Mouse (Mus musculus): ENCODE measurements around the gene Ddx3x. TPM values are rescaled to one million over a fixed set of nuclear protein-coding genes. Genes with fewer than 3 reads are reported as not detected.

Gene Ddx3x
- polyA plus RNA-seq, 1 experiment = 126 TPM

DNA sequence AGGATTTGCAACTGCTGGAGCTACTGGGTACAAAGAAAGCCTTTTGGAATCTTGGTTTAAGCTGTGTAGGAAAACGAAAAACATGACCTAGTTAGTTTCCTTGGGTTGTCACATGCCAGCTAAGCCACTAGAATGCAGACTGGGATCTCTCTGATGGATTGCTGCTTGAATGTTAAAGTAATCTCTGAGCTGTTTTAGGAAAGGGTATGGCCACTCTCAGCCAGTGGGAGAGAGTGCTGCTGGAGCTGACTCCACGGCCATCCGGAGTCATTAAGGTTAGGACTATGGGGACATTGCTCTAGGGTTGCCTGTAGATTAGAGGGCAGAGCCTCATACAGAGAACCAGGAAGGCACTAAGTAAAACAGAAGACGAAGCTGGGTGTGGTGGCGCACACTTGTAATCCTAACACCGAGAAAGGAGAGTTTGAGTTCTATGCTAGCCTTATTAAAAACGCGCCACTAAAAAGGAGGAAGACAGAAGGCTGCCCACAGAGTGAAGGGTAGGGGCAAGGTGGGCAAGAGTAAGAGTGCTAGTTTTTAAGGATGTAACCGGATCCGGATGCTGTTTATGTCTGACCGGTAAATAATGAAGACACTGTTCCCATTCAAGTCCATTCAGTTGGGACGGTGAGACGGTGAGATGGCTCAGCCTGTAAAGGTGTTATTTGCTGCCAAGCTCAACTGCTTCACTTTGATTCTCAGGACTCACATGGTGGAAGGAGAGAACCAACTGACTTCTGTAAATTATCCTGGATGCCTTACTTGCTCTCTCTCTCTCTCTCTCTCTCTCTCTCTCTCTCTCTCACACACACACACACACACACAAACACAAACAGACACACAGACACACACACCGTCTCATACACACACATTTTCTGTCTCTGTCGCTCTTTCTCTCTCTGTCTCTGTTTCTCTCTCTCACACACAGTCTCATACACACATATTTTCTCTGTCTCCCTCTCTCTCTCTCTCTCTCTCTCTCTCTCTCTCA, 37.3 kb upstream of the Ddx3x start:
- DNase-seq (ENCODE audit: low read depth) = peak; percentile 48
- TF ChIP-seq CTCF (IDR thresholded peaks at IDR 0.05; ENCODE audit: borderline replicate concordance, extremely low read depth, insufficient read depth, insufficient read length) (no peak), POLR2A (IDR thresholded peaks at IDR 0.05; ENCODE audit: borderline replicate concordance, extremely low read depth, insufficient read depth, insufficient read length, poor library complexity, severe bottlenecking) (no peak)

DNA sequence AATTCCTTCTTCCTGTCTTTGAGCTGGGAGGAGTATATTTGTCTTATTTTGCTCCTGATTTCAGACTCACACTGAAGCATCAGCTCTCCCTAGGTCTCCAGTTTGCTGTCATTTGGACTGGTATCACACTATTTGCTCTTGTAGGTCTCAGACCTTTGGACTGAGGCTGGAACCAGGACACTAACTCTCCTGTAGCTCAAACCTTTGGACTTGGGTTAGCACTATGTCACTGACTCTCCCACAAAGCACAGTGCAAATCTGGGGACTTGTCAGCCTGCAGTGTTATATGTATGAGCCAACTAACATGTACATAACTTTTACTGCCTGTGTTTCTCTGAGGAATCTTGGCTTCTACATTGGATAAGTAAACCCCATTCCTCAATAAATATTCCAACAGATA, 36.2 kb upstream of the Ddx3x start:
- no peak for TF ChIP-seq POLR2A (IDR thresholded peaks at IDR 0.05; ENCODE audit: borderline replicate concordance, extremely low read depth, insufficient read depth, insufficient read length, poor library complexity, severe bottlenecking)
- DNase-seq (ENCODE audit: low read depth) = no peak

DNA sequence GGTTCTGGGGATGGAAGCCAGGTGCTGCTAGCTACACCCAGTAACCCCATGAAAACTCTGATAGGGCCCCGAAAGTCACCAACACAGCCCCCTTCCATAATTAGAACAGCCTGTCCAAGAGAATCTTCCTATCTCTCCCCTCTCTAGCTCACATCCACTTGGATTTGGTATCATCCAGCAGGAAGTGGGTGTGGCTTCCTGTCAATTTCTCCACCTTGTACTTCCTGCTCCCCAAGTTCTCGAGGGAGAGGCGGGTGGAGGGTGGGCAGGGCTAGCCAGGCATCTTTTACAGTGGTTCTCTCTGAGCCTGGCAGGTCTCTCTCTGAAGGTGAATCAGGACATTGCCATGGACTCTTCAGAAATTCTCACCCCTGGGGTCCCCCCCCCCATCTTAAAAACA, 35.7 kb upstream of the Ddx3x start:
- DNase-seq (ENCODE audit: low read depth) = no peak
- no peak for TF ChIP-seq POLR2A (IDR thresholded peaks at IDR 0.05; ENCODE audit: borderline replicate concordance, extremely low read depth, insufficient read depth, insufficient read length, poor library complexity, severe bottlenecking)

DNA sequence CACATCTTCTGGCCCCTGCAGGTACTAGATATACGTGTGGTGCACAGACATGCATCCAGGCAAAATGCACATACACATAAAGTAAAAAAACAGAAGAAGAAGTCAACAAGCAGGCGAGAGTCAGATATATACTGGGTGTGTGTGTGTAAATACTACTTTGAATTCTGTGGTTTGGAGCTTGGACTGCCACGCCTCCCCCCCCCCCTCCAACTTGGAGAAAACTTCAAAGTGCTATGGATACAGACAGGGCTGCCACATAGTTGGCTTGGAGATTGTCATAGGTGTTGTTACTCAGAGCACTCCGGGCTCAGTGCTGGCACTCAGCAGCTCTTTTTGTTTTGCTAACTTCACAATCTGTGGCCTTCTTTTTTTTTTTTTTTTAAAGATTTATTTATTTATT, 29.1 kb upstream of the Ddx3x start:
- DNase-seq (ENCODE audit: low read depth) = no peak
- TF ChIP-seq POLR2A (IDR thresholded peaks at IDR 0.05; ENCODE audit: borderline replicate concordance, extremely low read depth, insufficient read depth, insufficient read length, poor library complexity, severe bottlenecking) = no peak
- TF ChIP-seq CTCF (IDR thresholded peaks at IDR 0.05; ENCODE audit: borderline replicate concordance, extremely low read depth, insufficient read depth, insufficient read length) = no peak

DNA sequence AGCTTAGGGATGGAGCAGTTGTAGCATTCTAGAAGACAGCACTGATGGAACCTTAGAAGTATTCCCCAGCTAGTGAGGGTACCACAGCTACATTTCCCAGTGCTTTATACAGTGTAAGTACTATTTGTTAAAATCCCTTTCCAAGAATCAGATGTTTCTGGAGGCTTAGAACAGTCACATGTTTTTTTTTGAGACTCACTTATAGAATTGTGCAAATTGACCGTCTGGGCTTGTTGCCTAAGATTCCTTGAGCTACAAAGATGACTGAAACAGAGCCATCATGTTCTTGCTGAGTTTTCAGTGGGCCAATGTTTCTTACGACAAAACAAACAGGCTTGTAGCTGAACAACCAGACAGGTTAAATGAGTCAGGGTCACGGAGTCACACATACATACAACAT, 26.5 kb upstream of the Ddx3x start:
- TF ChIP-seq CTCF (IDR thresholded peaks at IDR 0.05; ENCODE audit: borderline replicate concordance, extremely low read depth, insufficient read depth, insufficient read length) (no peak), POLR2A (IDR thresholded peaks at IDR 0.05; ENCODE audit: borderline replicate concordance, extremely low read depth, insufficient read depth, insufficient read length, poor library complexity, severe bottlenecking) (no peak)
- no peak for DNase-seq (ENCODE audit: low read depth)

DNA sequence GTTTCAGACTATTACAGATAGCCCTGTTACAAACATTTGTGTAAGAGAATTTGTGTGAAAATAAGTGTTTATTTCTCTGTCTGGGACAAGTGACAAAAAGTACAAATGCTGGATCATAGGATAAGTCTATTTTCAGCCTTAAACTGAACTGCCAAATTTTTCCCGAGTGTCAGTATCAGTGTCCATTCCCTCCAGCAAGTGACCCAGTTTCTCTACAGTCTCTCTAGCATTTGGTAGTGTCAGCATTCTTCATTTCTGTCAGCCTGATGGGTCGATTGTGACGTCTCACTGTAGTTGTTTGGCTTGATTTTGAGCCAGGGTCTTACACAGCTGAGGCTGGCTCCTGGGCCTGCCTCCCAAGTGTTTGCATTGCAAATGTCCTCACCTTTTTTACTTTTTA, 17.4 kb upstream of the Ddx3x start:
- DNase-seq (ENCODE audit: low read depth) = no peak
- TF ChIP-seq POLR2A (IDR thresholded peaks at IDR 0.05; ENCODE audit: borderline replicate concordance, extremely low read depth, insufficient read depth, insufficient read length, poor library complexity, severe bottlenecking) (no peak), CTCF (IDR thresholded peaks at IDR 0.05; ENCODE audit: borderline replicate concordance, extremely low read depth, insufficient read depth, insufficient read length) (no peak)

DNA sequence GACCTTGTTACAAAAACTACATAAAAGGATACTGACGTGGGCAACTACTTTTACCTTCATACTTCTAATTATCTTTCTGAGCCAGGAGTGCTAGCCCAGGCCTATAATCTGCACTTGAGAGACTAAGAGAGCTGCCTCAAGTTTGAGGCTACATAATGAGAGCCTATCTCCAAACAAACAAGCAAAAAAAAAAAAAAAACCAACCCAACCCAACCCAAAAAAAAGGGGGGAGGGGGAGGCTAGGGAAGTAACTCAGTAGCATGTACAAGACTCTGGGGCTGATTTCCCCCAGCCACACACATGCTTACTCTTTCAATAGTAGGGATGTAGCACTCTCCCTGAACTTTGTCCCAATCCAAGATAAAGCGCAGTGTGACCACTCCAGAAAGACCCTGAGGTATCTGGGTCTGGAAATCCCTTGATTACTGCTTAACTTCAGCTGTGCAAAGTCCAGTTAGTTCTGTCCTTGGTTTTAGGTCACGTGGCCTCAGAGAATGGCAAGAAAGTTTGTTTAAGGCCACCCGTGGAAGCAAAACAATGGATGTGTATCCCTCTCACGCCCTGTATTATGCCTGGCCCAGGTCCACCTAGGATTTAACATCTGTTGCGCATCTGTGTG, 5.1 kb upstream of the Ddx3x start:
- DNase-seq (ENCODE audit: low read depth) = no peak
- TF ChIP-seq POLR2A (IDR thresholded peaks at IDR 0.05; ENCODE audit: borderline replicate concordance, extremely low read depth, insufficient read depth, insufficient read length, poor library complexity, severe bottlenecking) = no peak
- no peak for TF ChIP-seq CTCF (IDR thresholded peaks at IDR 0.05; ENCODE audit: borderline replicate concordance, extremely low read depth, insufficient read depth, insufficient read length)

DNA sequence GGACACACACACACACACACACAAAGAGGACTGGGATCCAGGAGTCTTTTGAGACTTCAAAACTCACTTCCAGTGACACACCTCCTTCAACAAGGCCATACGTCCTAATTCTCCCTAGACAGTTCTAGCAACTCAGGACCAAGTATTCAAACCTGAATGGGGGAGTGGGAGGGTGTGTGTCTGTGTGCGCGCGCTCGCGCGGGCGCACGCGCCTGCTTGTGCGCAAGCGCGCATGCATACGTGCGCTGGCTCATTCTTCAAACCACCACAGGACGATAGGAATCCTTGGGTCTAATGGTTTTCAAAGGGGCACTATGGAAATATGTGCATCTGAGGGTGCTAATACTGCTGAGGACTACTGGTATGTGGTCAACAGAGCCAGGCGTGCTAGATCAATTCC, 1.8 kb upstream of the Ddx3x start:
- DNase-seq (ENCODE audit: low read depth) = peak; percentile 33
- TF ChIP-seq POLR2A (IDR thresholded peaks at IDR 0.05; ENCODE audit: borderline replicate concordance, extremely low read depth, insufficient read depth, insufficient read length, poor library complexity, severe bottlenecking) (no peak), CTCF (IDR thresholded peaks at IDR 0.05; ENCODE audit: borderline replicate concordance, extremely low read depth, insufficient read depth, insufficient read length) (no peak)

DNA sequence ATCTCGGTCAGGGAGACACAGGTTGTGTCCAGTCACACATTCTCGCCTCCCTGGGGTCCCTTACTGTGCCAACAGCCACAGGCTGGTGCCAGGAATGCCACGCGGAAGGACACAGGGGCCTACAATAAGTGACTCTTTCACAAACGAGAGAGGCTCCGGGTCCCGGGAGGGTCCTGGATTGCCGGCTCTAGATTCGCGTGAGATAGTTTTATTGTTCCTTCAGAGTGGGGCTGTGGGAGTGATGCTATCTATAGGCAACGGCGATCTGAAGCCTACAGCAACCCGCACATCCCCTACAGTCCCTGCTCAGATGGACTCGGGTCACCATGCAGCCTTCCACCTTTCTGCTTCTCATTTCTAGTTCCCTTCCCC, 747 bp upstream of the Ddx3x start:
- TF ChIP-seq CTCF (IDR thresholded peaks at IDR 0.05; ENCODE audit: borderline replicate concordance, extremely low read depth, insufficient read depth, insufficient read length) (no peak), POLR2A (IDR thresholded peaks at IDR 0.05; ENCODE audit: borderline replicate concordance, extremely low read depth, insufficient read depth, insufficient read length, poor library complexity, severe bottlenecking) (peak; percentile 38; the same call in 1 of the 2 replicates)
- no peak for DNase-seq (ENCODE audit: low read depth)

DNA sequence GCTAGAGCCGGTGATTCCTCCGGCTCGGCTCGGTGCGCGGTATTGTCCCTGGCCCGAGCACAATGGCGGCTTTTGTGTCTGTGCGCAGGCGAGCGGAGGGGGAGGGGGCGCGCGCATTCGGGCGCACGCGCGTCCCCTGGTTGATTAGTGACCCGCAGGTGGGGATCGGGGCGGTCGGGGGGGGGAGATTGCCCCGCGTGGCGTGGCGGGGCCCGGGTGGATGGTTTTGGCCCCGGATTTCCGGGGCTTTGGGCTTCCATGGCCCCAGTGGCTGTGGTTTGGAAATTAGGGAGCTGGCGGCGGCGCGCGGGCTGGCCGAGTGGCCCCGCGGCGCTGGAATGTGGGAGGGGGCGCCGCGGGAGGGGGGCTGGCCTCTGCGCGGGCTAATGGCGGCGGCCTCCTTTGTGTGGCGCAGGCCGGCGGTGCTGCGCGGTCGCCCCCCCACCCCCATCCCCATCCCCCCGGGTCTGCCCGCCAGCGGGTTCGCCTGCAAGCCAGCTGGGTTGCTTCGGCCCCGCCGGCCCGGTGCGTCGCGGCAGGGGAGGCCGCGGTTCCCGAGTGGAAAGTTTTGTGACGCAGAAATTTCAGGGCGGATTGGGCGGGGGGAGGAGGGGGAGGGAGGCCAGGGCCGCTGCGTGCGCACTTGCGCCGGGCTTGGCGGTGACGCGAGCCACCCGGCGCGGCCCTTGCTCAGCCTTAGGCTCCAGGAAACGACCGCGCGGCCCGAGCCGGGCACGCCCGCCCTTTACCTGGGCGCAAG, 739 bp downstream of the Ddx3x start:
- TF ChIP-seq CTCF (IDR thresholded peaks at IDR 0.05; ENCODE audit: borderline replicate concordance, extremely low read depth, insufficient read depth, insufficient read length) (no peak), POLR2A (IDR thresholded peaks at IDR 0.05; ENCODE audit: borderline replicate concordance, extremely low read depth, insufficient read depth, insufficient read length, poor library complexity, severe bottlenecking) (no peak)
- DNase-seq (ENCODE audit: low read depth) = peak; percentile 84

DNA sequence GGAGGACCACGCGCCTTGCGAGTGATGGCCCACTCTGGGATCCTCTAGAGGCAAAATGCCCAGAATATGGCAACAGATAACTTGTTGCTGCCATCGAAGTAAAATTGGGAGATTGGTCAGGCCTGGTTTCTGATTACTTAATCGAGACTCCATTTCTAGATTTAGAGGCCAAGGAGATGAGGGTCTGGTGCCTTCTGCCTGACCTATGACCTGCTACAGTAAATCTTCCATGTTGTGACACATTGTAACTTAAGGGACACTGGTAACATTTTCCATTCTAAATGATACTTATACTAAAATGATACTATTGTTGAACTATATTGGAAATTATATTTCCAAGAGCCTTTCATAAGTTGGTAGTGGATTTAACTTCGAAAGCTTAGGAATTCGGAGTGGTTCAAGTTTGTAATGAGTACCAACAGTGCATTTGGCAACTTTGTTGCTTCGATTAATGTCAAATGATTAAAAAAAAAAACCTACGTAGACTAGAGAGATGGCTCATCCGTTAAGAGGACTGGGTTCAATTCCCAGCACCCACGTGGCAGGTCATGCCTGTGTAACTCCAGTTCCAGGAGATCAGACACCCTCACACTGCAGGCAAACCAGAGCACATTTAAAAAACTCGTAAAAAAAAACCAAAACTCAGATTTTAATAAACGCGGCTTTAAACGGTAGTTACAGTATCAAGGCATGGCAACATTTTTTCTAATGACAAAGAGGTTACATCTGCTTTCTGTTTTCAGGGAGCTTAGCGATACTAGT, 1.5 kb downstream of the Ddx3x start:
- TF ChIP-seq CTCF (IDR thresholded peaks at IDR 0.05; ENCODE audit: borderline replicate concordance, extremely low read depth, insufficient read depth, insufficient read length) (no peak), POLR2A (IDR thresholded peaks at IDR 0.05; ENCODE audit: borderline replicate concordance, extremely low read depth, insufficient read depth, insufficient read length, poor library complexity, severe bottlenecking) (no peak)
- peak; percentile 13 for DNase-seq (ENCODE audit: low read depth)

Data from brain, embryonic 14.5 days (tissue).